ENCODE assay signal across 28 mouse cellular contexts in genomic region chr1:126867912-126868311, GRCm38 (mm10). TPM values are rescaled to one million over a fixed set of nuclear protein-coding genes. Genes with fewer than 3 reads are reported as not detected.
"Had no signal": no experiment of that assay in that cellular context is flagged by ENCODE, and none has a peak within 500 bp of the region (broad histone marks: within the 10 kb centered on the region; RNA-seq: fewer than 3 reads in every experiment).

No protein-coding gene starts in this region.

- ATAC-seq: hindbrain, embryonic 16.5 days; intestine, embryonic 16.5 days; liver, postnatal 0 days had no signal

- H3K4me2 ChIP-seq: heart, embryonic 13.5 days; heart, embryonic 15.5 days; hindbrain, embryonic 12.5 days; hindbrain, embryonic 14.5 days; kidney, embryonic 15.5 days; liver, embryonic 11.5 days; liver, embryonic 13.5 days; liver, embryonic 15.5 days had no signal

- DNase-seq: gastrocnemius, postnatal 14 days; gastrocnemius, postnatal 36 days; heart, adult 11 months; heart, adult 2 months; heart, postnatal 14 days; heart, postnatal 36 days; kidney, adult 11 months; kidney, adult 2 months; kidney, adult 9 months; kidney, postnatal 14 days; kidney, postnatal 36 days; layer of hippocampus, adult 9-11 months; layer of hippocampus, postnatal 36 days; liver; liver, embryonic 13.5 days; liver, postnatal 0 days had no signal

- H3K9me3 ChIP-seq: heart, embryonic 13.5 days; heart, embryonic 15.5 days; hindbrain, embryonic 12.5 days; kidney, embryonic 15.5 days; liver, embryonic 13.5 days; liver, embryonic 15.5 days had no signal

- H3K9ac ChIP-seq: heart, embryonic 13.5 days; heart, embryonic 15.5 days; hindbrain, embryonic 12.5 days; hindbrain, embryonic 14.5 days; kidney, embryonic 15.5 days; liver, embryonic 13.5 days; liver, embryonic 15.5 days; liver, postnatal 0 days had no signal

- H3K4me3 ChIP-seq: heart, adult 2 months; heart, embryonic 13.5 days; heart, embryonic 15.5 days; hindbrain, embryonic 12.5 days; kidney, embryonic 15.5 days; left cerebral cortex, adult 2 months; liver, embryonic 13.5 days; liver, embryonic 15.5 days had no signal

- H3K36me3 ChIP-seq: heart, embryonic 13.5 days; heart, embryonic 15.5 days; hindbrain, embryonic 12.5 days; kidney, embryonic 15.5 days; liver, embryonic 13.5 days; liver, embryonic 15.5 days had no signal

- H3K27me3 ChIP-seq: heart, embryonic 13.5 days; heart, embryonic 15.5 days; hindbrain, embryonic 12.5 days; kidney, embryonic 15.5 days; liver, embryonic 13.5 days; liver, embryonic 15.5 days had no signal

- H3K27ac ChIP-seq: heart, adult 2 months; heart, embryonic 13.5 days; heart, embryonic 15.5 days; hindbrain, embryonic 12.5 days; hindbrain, embryonic 14.5 days; kidney, embryonic 15.5 days; kidney, postnatal 0 days; left cerebral cortex, adult 2 months; liver, embryonic 13.5 days; liver, embryonic 15.5 days had no signal

- H3K4me1 ChIP-seq: heart, embryonic 13.5 days; heart, embryonic 15.5 days; liver, embryonic 13.5 days; liver, embryonic 15.5 days had no signal

RNA-seq across cellular contexts. Expression of gene Nckap5, which starts 37.3 kb away (rescaled TPM):
- total RNA-seq: hematopoietic stem cell, adult 5-6 weeks had no signal
